Mouse (Mus musculus): Measurements from ENCODE around the gene Serpinb9b.
"Not testable (repeated sequence)": the region's sequence is repeated elsewhere in the genome, so short reads cannot be mapped to it uniquely, and the experiment has no call there.

The Serpinb9b gene

DNA sequence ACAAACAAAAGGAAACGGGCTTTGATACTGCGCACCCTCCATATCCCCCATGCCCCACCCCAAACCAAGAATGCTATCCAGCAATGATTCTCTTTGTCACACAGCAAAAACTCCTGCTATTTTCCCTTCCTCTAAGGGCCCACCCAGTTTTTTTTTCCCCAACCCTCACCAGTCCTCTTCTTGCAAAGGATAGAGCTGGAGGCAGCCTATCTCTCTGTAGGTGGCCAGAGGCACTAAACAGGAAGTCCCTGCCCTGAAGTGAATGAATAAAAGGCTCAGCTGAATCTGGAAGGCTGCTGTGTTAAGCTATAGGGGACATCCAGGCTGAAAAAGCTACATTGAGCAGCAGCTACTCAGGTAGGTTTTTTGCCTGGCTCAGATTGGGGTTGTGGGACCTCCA is at the start of gene Serpinb9b:
Serpinb9b (plus strand) TSS at position 173 of the 400 bp plus-strand sequence.
- DNase-seq (ENCODE audit: low spot score), result no peak

DNA sequence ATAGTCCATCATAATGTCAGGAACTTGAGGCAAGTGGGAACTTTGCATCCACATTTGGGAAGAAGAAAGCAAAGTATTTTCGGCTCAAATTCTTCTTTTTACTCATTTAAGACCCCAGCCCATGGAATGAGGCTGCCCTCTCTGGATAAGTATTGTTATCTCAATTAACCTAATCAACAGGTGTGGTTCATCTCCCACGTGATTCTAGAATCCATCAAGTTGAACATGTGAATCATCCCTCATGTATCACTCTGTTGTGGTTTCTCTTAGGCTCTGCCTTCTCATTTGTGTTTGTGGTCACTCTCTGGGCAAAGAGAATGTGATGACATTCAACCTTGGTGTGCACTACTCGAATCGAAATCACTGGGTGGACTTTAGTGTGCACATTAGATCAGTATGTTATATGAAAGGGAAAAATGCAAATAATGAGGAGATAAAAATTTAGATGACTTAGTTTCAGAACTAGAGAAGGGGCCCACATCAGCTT is 44.6 kb upstream of the Serpinb9b start:
- no peak for DNase-seq (ENCODE audit: low spot score)

DNA sequence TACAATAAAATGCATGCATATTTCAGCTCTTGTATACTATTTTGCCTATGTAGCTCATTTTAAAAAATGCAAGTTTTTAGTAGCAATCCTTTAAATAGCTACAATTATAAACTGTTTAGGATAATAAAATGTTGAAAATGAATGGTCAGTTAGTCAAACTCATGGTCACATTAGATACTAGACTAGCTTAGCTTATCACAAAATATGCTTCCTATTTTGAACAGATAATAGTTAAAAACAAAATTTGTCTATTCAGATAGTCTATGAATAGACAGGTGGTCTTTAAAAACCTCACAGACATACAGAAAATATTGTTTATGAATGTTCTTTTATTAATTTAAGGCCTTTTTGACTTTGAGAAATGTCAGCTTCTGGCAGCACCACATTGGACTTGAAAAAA is 41.0 kb upstream of the Serpinb9b start:
- no peak for DNase-seq (ENCODE audit: low spot score)

DNA sequence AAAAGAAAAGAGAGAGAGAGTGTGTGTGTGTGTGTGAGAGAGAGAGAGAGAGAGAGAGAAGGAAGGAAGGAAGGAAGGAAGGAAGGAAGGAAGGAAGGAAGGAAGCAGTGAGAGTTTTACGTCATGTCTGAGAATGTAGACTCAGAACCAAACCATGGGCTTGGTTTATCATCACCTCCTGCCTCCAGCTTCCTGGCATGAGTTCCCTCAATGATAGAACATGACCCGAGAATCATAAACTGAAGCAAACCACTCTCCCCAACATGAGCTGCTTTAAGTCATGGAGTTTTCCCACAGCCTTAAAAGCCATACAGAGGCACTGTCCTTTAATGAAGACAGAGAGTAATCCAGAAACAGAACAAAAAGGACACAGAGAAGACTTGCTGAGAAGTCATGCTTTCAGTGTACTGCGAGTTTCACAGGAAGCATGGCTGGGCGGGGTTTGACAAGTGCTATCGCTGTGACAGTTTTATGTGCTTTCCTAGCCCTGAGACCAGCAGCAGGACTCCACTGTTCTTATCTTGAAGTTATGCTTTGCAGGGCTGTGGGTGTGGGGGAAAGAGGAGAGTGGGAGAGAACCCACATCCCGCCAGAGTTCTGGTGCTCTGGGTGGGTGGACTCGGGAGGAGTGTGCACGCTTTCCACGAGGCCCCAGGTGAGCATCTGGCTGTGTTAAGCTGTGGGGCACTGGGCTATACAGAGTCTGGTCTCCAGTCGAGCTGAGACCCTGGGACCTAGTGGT is 33.9 kb upstream of the Serpinb9b start:
- DNase-seq (ENCODE audit: low spot score), result no peak

DNA sequence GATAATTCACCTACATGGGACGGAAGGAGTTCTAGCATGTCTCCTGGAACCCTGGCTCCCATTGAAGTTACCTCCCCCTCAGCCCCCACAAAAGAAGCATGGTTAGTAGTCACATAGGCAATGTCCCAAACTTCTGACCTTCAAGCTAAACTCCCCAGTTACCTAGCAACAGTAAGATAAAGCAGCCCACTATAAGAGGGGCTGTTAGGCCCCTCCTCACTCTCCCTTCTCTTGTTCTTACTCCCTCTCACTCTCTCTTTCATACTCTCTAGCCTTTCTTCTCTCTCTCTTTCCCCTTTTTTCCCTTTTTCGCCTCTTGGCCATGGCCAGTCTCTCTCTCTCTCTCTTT is 33.3 kb upstream of the Serpinb9b start:
- DNase-seq (ENCODE audit: low spot score), result no peak

DNA sequence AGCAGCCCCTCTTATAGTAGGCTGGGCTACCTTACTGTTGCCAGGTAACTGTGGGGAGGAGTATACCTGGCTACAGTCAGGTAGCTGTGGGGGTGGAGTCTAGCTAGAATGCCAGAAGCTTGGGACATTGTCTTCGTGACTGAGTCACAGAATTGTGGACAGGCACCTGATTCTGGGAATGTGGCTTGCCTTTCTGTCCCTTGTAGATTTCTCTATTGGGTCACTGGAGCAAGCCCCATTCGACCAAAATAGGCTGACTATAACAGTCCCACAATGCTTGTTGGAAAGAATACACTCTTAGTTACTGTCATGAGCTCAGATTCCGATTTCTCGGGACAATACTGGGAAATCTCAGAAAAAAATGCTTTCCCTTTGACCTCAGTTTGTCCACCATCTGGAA is 32.2 kb upstream of the Serpinb9b start:
- no peak for DNase-seq (ENCODE audit: low spot score)

DNA sequence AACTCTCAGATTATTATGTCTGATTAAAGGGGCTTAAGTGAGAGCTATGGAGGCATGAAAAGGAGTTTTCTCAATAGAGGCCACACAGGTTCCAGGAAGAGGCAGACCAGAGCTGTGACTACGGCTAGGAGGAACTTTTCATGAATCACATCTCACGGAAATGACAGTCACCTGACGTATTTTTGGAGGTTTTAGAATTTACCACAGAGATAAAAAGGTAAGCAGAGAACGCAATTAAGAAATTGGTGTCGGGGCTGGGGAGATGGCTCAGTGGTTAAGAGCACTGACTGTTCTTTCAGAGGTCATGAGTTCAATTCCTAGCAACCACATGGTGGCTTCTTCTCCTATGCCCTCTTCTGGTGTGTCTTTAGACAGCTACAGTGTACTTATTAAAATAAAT is 25.9 kb upstream of the Serpinb9b start:
- no peak for DNase-seq (ENCODE audit: low spot score)

DNA sequence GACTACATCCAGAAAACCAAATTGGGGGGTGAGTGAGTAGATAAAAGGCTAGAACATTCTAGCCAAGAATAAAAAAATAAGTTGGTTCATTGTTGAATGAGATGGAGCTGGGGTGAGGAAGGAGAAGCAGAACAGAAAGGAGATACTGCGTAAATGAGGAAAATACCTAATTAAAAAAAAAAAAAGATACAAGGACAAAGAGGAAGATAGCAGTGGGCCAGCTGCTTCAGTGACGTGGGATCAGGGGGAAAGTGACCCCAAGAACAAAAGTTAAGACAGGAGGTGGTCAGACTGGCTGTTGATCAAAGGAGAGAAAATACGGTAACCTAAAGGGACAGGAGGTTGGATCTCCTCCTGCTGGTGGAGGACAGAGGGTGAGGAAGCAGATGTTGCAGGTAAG is 24.3 kb upstream of the Serpinb9b start, which contains the start of gene Serpinb9:
Serpinb9 (plus strand) TSS at position 301 of the 400 bp plus-strand sequence.
- no peak for DNase-seq (ENCODE audit: low spot score)

DNA sequence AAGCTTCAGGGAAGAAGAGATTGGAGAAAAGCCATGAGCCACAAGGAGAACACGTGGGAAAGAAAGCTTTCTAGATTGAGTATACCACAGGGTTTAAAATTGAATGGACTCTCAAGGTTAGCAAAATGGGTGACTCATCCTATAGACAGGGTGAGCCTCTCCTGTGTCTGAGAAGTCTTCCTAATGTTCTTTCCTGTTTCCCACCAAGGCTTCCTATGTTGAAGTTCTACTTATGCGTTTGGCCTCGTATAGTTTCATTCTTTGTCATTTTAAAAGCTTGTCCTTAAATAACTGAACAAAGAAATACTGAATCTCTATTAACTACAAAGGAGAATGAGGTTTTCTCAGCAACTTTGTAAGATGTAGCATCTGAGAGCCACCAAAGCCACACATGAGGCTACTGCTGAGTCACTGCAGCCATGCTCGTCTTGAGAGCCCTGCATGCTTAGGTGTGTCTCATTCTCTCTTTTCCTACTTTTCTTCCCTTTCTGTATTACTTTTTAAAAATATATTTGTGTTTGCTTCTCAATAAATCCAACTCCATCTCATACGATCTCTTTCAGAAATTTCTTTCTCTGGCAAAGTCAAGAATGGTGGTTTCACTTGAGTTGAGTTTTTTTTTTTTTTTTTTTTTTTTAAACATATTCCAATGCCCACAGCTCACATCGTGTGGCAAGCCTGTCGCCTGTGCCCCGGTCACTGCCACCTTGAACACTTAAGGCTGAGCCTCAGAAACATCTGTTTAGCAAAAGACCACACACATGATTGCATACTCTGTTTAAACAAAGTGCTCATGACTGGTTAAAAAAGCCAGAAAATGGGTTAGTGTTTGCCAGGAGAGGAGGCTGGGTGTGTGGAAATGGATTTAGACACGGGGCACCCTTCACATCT is 23.4 kb upstream of the Serpinb9b start:
- DNase-seq (ENCODE audit: low spot score), result no peak

DNA sequence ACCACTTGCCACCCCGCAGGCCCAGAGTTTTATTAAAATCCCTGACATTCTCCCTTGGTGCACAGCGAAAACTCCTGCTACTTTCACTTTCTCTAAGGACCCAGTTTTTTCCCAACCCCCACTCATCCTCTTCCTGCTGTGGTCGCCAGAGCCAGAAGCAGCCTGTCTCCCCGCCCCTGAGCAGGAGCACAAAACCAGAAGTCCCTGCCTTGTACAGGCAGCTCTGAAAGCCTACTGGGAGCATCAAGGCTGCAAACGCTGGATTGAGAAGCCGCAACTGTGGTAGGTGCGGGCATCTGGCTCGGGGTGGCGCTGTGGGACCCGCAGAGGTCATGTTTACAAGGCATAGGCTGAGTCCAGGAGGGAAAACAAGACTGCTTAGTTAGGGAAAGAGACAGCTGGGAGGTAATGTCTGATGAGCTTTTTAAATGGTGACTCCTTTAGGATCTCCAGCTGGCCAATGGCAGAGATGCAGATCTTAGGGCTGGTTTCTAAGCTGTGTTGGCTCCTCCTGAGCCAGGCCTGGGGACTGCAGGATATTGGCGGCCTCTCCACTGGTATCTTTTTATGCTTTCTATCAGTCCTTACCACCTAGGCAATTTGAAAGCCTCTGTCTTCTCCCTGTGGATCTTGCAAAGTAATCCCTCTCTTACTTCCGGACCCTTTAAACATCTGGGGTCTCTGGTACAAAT is 22.7 kb upstream of the Serpinb9b start:
- peak; percentile 81 for DNase-seq (ENCODE audit: low spot score)

DNA sequence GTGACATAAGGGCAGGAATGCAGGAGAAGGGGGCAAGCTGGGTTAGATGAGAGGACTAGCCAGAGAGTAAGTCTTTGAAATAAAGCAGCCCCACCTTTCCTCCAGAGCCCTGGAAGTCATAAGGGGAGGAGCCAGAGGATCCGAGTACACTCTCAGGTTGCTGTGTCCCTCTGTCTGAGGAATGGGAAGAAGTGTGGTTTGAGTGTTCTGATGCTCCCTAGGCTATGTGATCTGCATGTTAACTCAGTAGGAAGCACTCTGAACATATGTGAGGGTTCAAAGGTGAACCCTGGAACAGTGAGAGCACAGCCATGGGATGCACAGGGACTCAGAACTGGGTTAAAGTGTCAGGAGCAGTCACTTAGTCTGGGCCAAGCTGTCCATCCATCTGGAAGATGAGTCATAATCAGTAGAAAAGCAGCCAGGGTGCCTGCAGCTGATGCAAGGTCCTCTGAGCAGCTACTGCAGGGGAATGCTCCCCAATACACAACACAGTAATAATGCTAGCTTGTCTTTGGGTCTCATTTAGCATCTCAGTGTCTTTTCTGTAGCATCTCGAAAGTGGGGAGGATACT is 21.6 kb upstream of the Serpinb9b start:
- peak; percentile 65 for DNase-seq (ENCODE audit: low spot score)

DNA sequence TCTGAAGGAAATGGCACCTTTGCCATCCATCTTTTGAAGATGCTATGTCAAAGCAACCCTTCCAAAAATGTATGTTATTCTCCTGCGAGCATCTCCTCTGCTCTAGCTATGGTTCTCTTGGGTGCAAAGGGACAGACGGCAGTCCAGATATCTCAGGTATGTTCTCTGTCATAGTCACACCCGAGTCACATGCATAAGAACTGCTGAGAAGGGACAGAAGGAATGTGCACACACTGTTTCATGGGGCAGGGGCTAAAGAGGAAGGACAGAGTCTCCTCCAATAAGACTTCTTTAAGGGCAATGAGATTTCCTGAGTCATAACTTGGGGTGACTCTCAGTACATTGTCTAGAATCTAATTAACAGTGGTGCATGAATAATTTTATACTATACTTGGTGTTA is 20.7 kb upstream of the Serpinb9b start:
- DNase-seq (ENCODE audit: low spot score), result no peak

DNA sequence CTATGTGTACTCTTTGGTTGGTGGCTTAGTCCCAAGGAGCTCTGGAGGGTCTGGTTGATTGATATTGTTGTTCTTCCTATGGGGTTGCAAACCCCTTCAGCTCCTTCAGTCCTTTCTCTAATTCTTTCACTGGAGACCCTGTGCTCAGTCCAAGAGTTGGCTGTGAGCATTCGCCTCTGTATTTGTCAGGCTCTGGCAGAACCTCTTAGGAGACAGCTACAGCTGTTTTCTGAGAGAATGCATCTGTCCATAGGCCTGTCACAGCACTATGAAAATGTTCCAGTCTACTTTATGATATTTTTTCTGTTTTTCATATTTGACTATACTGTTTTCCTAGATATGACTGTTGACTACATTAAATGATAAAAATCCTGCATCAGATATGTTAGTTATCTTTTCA is 14.8 kb upstream of the Serpinb9b start:
- DNase-seq (ENCODE audit: low spot score), result no peak

DNA sequence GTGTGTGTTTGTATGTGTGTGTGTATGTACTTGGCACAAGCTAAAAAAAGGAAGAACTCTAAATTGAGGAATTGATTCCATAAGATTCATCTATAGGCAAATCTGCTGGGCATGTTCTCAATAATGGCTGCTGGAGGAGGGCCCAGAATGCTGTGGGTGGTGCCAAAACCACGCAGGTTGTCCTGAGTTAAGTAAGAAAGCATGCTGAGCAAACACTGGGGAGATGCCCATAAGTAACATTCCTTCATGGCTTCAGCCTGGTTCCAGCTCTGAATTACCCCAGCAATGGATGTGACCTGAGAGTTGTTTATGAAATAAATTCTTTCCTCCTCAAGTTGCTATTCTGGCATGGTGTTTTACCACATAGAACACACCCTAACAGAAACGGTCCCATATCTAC is 13.9 kb upstream of the Serpinb9b start:
- DNase-seq (ENCODE audit: low spot score), result no peak

DNA sequence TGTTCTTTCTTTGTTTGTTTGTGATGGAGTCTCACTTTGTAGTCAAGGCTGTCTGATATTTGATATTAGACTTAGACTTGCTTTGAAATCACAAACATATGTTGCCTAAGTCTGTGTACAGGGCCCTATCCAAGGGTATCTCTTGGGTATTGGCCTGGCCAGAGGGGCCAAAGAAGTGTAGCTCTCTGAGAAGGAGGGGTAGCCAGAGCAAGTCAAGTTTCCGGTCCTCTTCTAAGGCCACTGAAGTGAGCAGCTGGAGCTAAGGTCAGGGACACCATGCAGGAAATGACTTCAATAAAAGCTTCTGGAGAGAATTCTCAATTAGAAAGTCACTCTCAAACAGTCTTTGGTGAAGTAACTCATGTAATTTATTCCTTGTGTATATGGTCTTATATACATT is 4.8 kb upstream of the Serpinb9b start:
- DNase-seq (ENCODE audit: low spot score), result no peak

DNA sequence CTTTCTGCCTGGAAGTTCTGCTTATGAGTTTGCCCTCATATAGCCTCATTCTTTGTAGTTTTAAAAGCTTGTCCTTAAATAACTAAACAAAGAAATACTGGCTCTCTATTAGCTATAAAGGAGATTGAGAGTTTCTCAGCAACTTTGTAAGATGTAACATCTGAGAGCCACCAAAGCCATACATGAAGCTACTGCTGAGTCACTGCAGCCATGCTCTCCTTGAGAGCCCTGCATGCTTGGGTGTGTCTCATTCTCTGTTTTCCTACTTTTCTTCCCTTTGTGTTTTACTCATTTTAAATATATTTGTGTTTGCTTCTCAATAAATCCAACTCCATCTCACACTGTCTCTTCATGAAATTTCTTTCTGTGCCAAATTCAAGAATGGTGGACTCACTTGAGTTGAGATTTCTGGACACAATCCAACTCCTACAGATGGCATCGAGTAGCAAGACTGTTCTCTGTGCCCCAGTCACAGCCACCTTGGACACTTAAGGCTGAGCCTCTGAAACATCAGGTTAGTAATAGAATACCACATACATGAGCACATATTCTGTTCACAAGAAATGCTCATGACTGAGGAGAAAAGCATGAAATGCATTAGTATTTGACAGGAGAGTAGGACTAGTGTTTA is 674 bp upstream of the Serpinb9b start:
- DNase-seq (ENCODE audit: low spot score), result no peak

DNA sequence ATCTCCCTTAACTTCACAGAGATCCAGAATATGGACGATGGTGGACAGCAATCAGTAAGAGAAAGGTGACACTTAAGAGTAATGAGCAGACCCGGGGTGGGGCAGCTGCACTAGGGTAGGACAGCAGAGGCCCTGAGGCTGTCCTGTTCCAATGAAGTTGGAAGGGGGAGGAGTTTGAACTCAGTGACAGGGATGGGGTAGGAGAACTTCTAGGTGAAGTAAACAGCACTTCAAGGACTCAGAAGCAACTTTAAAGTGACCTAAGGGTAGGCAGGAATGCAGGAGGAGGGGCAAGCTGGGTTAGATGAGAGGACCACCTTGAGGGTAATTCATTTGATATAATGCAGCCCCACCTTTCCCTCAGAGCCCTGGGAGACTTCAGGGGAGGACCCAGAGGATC is 930 bp downstream of the Serpinb9b start:
- no peak for DNase-seq (ENCODE audit: low spot score)

DNA sequence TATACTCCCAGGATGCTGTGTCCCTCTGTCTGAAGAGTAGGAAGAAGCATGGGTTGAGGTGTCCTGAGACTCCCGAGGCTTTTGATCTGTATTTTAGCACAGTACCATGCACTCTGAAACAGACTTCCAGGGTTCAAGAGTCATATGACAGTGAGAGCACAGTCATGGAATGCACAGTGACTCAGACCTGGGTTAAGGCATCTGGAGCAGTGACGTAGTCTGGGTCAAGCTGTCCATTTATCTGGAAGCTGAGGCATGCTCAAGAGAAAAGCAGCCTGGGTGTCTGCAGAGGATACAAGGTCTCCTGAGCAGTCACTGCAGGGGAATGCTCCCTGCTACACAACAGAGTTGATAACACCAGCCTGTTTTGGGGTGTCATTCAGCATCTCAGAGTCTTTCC is 1.3 kb downstream of the Serpinb9b start:
- DNase-seq (ENCODE audit: low spot score), result no peak

DNA sequence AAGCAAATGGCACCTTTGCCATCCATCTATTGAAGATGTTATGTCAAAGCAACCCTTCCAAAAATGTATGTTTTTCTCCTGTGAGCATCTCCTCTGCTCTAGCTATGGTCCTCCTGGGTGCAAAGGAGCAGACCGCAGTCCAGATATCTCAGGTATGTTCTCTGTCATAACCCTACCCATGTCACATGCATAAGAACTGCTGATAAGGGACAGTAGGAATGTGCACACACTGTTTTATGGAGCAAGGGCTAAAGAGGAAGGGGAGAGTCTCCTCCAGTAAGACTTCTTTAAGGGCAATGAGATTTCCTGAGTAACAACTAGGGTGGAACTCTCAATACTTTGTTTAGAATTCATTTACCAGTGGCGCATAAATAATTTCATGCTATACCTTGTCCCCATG is 2.3 kb downstream of the Serpinb9b start:
- DNase-seq (ENCODE audit: low spot score), result not testable (repeated sequence)

DNA sequence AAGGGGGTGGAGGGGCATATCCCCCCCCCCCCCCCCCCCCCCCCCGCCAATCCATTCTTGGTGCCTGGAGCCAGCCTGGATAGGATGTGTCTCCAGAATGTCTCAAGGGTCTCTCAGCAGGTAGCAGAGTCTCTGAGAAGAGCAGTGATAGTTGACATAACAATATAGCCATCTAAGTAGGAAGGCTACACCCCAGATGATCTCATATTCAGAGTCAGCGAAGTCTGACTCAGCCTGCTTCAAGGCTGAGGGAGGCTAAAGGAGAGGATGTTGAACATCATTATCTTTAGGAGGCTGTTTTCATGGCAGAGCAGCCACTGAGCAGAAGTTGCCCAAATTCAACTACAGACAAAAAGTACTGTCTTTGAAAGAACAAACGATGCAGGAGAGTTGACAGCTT is 3.1 kb downstream of the Serpinb9b start:
- no peak for DNase-seq (ENCODE audit: low spot score)

DNA sequence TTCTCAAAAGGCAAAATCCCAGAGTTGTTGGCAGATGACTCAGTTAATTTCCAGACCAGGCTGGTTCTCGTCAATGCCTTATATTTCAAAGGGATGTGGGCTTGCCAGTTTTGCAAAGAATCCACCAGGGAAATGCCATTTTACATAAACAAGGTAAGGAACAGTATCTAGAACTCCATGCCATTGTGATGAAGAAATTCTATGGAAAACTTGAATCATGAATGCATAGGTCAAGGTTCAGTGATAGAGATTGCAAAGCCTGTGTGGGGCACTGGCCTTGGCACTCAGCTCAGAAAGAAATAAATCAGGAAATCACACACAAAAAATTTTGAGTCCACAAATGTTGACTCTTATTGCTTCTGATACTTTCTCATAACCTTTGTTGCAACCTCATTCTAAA is 8.3 kb downstream of the Serpinb9b start:
- DNase-seq (ENCODE audit: low spot score), result no peak

DNA sequence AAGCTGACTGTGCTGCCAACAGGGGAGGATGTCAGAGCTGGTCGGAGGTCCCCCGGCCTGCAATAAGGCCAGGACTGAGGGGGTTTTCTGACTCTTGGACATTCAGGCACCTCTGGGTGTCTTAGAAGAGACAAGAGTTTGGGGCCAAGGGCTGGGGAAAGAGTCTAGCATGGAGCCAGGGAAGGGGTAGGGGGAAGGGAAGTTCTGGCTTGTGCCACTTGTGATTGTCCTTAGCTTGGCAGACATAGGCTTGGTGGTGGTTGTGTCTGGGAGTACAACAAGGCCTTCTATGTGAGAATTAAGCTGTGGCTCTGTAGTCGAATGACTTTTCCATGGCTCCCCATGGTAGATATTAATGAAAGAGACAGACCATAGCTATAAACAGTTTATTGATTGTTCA is 16.3 kb downstream of the Serpinb9b start:
- no peak for DNase-seq (ENCODE audit: low spot score)

Measured in retina, embryonic 14.5 days (tissue).